Comparison of ENCODE assay signal across 8 mouse cellular contexts in genomic region chr5:33782345-33782998, GRCm38 (mm10). TPM values are rescaled to one million over a fixed set of nuclear protein-coding genes. Genes with fewer than 3 reads are reported as not detected.
DNase-seq lines count a peak whose midpoint lies in the region; ATAC-seq and TF ChIP-seq lines count a peak whose summit lies in the region.

TSS of gene Letm1 (minus strand) at chr5:33782817.

- 0 out of 2 replicates have a peak, but pooled peaks cover 3% of the 10 kb centered on the region for H3K9me3 ChIP-seq in megakaryocyte, embryonic 14.5 days

- TF ChIP-seq CTCF in cortical plate, adult 2 months (IDR thresholded peaks at IDR 0.05; ENCODE audit: extremely low read depth, insufficient read depth, low read length) = no peak

- peak; percentile 86 to 93 for DNase-seq in gastrocnemius, adult 8-10 months (ENCODE audit: low spot score in 2 of 2)
- DNase-seq in hindlimb bud, embryonic 11.5 days (ENCODE audit: extremely low spot score, low read depth, low spot score) = peak; percentile 60
- peak; percentile 88 to 97 for DNase-seq in left cerebral cortex, adult 8-10 months (ENCODE audit: low spot score in 2 of 2)
- DNase-seq in right cerebral cortex, postnatal 10 days (ENCODE audit: low spot score in 2 of 2) = peak; percentile 97 to 98
- peak; percentile 82 for DNase-seq in urinary bladder, postnatal 25 days (ENCODE audit: low spot score)

- peak; percentile 71; the same call in 1 of the 2 replicates for TF ChIP-seq POLR2A in cortical plate, adult 2 months (IDR thresholded peaks at IDR 0.05; ENCODE audit: extremely low read depth, insufficient read depth, low read length)

- ATAC-seq in activated CD4-positive, CD25-positive, alpha-beta regulatory T cell, adult 4 months = peak; percentile 97

- H3K4me3 ChIP-seq in cortical plate, adult 2 months (ENCODE audit: insufficient read depth, low read length) = peak within 1 kb of the TSS; percentile 71
- H3K4me3 ChIP-seq in megakaryocyte, embryonic 14.5 days (replicated peaks) = peak within 1 kb of the TSS; percentile 94

- peaks cover 13% of the 10 kb centered on the region for H3K36me3 ChIP-seq in megakaryocyte, embryonic 14.5 days (replicated peaks; ENCODE audit: low read length)

- peak within 1 kb of the TSS; percentile 48 for H3K27ac ChIP-seq in cortical plate, adult 2 months (ENCODE audit: insufficient read depth, low read length)

- no peaks in the 10 kb centered on the region for H3K27me3 ChIP-seq in megakaryocyte, embryonic 14.5 days (replicated peaks)

- peaks cover 6% of the 10 kb centered on the region; the same call in 1 of the 2 replicates for H3K4me1 ChIP-seq in cortical plate, adult 2 months (ENCODE audit: control insufficient read depth, insufficient read depth, low read length)
- H3K4me1 ChIP-seq in megakaryocyte, embryonic 14.5 days = peaks cover 52% of the 10 kb centered on the region

RNA-seq across cellular contexts. Expression of gene Letm1, which starts in this region (rescaled TPM):
- 10 to 100 TPM; 18.0 to 22.2 TPM for polyA plus RNA-seq in activated CD4-positive, CD25-positive, alpha-beta regulatory T cell, adult 4 months (2017; shearing (Covaris generic))
- 57.5 and 58.1 TPM in 2 replicates for polyA plus RNA-seq in cortical plate, adult 2 months (2012; rRNA removed)
- 10 to 100 TPM; 69.8 to 82.0 (median 73.8) TPM for total RNA-seq in gastrocnemius, adult 8-10 months (2022)
- total RNA-seq in left cerebral cortex, adult 8-10 months (2022) = 100 to 1,000 TPM in 1 of 4 experiments, 10 to 100 TPM in 3; 94.3 to 103 (median 95.4) TPM
- polyA plus RNA-seq in megakaryocyte, embryonic 14.5 days (2012; ENCODE audit: insufficient read depth, low replicate concordance) = 9.0 and 9.4 TPM in 2 replicates

Comparison
In these comparisons a context has a peak if more than half of its experiments do, and no peak if none do; other contexts are left out.
1. Peak in every context shown above with its lines: DNase-seq, ATAC-seq, H3K4me3 ChIP-seq and H3K27ac ChIP-seq.